Mouse (Mus musculus) thymus, postnatal 4 days (tissue): Measurements from ENCODE around the gene Ankdd1b.

Experiments
- DNase-seq: peaks from one replicate; pipeline ENCODE4 v3.0.0; 2021

Ankdd1b gene

DNA sequence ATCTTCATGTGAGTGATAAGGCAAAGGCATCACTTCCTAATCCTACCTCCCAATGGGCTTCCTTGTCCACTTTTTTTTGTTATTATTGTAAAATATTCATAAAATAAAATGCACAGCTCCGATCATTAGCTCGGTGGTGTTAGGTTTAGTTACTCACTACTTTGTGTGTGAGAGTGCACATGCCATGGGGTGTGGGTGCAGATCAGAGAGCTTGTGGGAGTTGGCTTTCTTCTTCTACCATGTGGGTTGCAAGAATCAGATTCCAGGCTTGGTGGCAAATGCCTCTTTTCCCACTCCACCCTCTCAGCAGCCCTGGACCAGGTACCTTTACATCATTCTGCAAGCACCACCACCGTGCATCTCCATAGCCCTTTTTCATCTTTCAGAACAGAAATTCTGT lies 18.4 kb downstream of the Ankdd1b start:
- no peak for DNase-seq

DNA sequence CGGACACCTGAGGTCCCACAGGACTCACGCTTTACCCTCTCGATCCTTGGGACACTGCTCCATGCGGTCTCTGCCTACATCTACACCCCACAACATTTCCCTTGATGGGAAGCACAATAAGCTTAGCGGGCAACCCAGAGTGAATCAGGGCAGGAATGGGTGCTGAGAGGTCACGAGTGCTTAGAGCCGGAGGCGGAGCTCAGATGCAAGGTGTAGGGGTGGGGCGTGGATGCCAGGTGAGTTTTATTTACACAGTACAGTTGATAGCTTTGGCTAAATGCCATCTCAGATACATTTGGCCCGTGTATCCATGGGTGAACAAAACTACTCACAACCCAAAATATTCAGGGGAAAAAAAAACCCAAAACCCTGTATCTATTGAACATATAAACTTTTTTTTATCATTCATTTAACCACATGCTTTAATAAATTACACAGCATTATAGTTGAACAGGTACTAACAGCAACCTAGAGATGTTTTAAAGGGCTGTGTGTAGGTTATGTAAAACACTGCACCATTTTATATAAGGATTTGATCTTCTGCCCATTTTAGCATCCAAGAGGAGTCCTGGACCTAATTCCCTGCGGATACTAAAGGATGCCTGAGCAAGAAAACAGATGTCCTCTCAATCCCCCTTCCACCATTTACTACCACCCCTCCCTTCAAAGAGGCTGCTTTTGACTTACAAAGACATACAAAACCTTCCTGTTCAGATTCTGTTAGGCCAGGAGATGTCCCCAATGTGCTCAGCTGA lies 19.4 kb downstream of the Ankdd1b start:
- DNase-seq = no peak

DNA sequence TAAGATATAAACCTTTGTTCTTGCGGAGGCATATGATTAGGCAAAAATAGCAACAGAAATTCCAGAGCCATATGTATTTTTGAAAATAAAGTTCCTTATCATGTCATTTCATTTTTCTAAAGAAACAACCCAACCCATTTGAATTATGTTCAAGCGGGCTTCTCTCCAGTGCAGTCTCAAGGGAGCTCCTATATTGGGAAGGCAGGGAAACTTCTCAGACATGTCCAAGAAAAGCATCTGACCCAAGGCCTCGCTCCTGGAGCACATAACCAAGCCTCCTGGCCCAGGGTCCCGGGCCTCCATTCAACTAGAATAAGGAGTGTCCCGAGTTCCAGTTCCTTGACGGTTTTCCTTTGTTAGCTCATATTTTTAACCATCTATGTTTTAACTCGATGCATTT lies 20.1 kb downstream of the Ankdd1b start:
- no peak for DNase-seq

DNA sequence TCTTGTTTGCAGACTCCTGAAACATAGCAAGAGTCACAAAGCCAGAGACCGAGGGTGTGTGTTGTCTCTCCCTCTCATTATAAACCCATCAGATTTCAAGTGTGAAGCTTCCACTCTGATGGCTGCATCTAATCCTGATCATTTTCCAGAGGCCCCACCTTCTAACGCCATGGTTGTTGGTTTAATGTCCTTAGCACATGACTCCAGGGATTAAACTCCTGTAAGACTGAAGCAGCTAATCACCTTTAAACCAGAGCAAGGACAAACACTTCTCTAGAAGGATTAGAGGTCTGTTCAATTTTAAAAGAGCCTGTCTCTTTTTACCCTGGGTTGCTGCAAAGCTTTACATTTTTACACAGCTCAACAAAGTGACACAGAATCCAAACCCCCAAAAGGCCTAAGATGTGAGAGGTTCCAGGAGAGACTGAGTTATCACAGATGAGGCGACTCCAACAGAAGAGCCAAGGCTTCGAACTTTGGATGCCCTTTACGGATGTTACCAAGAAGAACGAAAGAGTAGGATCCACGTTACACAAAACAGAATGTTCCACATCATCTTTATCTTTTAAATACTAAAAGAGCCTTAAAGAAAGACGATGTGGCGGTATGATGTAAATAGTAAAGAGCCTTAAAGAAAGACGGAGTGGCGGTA lies 20.7 kb downstream of the Ankdd1b start:
- DNase-seq = no peak

DNA sequence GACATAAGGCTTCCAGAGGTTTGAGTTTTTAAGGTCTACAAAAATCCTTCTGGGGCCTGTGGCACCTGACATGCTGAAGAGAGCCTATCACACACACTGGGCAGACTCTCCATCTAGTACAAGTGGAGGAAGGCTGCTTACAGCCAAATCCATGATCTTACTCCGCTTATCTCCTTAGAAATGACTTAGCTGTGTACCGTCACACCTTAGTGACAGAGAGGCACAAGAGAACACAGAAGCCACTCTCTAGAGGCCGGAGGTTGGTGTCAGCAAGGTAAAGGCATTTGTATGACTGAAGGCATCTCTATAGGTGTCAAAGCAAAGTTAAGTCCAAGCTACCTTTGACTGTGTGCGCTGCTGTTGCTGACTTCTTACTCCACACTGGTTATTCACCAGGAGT lies 30.6 kb downstream of the Ankdd1b start:
- DNase-seq = no peak

DNA sequence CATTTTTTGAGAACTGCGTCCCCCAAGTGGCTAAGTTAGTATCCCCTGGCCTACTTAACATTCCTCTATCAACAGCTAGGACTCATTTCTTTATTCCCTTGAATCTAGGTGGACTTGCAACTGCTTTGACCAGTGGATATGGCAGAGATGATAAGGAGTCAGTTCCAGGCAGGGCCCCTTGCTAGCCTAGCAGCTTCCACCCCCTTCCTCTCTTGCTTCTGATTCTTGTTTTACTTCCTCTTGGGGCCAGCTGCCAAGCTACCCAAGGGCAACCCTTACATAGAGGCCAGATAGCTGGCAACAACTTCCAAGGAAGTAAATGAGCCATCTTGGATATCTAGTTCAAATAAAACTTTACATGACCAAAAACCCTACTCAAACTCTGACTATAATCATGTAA lies 34.1 kb downstream of the Ankdd1b start:
- DNase-seq = no peak

DNA sequence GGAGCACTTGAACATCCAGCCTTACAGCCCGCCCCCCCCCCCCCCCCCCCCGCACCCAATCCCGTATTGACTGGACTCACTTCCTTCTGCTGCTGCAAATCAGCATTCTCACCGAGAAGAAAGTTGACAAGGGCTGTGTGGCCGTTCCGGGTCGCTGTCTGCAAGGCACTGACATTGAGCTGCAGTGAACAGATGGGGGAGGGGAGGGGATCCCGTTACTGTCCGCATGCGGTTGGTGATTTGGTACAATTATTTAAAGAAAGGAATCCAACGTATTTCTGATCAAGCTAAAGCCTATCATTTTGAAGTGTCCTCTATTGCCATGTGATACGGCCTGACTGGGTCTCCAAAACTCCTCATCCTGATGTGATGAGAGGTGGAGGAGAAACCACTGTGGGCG lies 35.2 kb downstream of the Ankdd1b start:
- DNase-seq = peak; percentile 18

DNA sequence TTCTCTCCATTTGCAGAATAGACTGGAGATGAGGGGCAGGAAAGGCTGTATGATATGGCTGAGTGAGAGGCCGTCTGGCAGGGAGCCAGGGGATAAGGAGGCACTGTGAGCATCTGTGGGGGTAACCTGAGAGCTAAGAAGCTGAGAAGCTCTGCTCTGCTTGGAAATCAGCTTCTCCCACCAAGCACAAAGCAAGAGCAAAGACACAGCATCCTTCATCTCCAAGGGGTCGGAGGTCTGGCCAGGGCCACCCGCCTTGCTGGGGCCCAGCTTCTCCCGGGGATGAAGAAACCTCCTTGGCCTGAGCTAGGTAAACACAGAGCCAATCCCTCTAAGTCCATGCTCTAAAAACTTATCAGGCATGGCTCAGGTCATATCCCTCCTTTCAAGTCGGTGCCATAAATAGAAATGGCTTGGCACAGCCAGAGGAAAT lies 36.1 kb downstream of the Ankdd1b start:
- DNase-seq = no peak

DNA sequence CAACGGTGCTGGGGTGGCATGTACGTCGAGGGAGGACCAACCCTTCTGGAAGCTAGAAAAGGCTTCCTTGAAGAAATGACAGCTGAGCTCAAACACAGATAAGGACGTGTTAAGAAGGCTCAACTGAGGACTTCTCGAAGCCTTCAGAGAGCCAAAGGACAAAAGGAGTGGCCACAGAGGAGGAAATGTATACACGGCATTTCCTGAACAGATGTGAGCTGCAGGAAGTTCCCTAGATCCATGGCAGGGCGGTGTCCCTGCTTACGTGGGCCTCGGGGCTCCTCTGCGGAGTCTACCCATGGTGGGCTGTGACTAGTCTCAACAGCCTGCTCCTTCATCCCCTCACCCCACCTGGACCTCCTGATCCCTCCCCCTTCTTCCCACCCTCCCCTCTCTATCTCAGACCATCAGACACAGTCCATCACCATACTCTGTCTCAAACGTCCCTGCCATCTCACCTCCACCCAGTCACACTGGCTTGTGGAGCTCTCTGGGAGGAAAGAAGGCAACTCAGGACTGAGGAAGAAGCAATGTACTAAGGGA lies 37.3 kb downstream of the Ankdd1b start:
- peak; percentile 27 for DNase-seq

DNA sequence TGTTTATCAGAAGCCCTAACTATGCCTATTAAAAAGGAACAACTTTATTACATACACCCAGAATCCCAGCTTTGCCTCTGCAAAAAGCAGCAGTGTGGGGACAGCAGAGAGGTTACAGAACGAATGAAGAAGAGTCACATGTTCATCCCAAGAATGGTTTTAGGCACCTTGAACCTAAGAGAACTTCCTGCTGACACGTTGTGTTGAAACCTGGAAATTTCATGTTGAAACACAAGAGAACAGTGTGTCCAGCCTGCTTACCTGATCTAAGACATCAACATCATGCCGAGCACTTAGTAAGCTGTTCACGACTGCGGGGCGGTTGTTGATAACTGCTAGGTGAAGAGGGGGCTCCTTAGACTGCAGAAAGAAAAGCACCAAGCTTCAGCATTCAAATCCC lies 38.0 kb downstream of the Ankdd1b start:
- no peak for DNase-seq

DNA sequence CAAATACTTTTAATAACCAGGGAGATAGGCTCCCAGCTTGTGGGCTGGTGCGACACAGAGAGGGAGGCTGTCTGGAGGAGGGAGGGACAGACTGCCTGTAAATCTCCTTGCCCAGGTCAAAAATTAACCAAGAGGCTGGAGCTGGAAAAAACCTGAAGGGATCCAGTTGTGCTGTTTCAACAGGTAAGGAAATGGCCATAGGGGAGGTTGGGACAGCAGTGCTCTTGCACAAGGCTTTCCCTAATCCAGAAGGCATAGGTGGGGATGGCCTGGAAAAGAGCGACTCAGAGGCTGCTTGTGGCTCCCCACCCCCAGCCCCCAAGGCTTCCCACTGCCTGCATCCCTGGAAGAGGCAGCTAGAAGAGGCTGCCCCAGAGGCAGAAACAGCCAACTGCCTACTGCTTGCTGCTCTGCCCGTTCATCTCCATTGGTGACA lies 38.6 kb downstream of the Ankdd1b start:
- no peak for DNase-seq

DNA sequence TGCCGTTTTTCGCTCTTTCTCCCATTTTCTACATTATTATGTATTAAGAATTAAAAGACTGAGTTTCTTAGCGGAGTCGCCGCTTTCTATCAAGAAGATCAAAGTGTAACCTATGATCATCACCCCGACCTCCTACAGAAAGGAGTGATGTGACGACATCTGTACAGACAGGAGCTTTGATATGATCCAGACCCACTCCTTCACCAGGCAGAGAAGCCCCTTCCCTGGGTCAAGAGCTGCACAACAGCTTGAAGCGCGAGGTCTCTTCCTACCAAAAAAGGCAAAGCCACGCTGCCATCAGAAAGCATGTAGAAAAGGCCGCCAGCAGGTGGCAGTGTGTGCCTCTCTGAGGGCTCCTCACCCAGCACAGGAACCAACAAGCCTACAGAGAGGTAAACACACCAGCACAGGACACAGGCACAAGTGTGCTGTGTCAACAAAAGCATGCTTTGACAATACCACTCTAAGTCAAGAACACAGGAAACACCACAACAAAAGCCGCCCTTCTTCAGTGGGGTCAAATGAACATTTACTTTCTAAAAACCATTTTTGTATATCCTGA lies 39.3 kb downstream of the Ankdd1b start:
- peak; percentile 95 for DNase-seq

DNA sequence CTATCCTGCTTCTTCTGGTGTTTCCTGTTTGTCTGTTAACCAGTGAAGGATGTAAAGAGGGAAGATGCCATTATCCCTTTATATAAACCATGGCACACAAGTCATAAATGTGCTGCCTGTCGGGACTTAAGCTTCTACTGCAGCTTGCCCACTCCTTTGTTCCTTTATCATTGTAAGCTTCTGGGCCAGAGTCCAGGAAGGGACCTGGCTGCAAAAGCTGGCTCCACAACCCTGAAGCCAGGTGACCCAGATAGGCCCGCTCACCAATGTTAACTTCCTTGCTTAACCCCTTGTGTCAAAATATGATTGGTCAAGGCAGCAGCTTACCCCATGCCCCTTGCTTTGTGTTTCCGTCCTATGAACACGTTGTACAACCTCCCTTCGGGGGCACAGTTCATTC lies 42.5 kb downstream of the Ankdd1b start:
- DNase-seq = no peak

DNA sequence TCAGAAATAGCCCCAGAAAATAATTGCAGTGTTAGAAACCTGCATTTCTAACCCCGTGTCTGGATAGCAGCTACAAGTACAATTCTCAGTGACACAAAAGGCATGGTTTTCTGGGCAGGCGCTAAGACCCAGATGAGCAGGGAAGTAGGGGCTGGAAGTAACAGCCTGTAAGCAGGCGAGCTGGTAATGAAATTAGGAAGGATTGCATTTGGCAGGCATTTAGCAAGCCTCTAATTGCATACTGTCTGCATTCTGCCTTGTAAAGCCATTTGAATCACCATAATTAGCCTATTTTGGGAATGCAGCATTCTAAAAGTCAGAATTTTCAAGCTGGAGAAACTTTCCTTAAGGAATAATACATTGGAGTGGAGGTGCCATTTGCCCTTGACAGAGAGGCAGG lies 45.0 kb downstream of the Ankdd1b start:
- no peak for DNase-seq

DNA sequence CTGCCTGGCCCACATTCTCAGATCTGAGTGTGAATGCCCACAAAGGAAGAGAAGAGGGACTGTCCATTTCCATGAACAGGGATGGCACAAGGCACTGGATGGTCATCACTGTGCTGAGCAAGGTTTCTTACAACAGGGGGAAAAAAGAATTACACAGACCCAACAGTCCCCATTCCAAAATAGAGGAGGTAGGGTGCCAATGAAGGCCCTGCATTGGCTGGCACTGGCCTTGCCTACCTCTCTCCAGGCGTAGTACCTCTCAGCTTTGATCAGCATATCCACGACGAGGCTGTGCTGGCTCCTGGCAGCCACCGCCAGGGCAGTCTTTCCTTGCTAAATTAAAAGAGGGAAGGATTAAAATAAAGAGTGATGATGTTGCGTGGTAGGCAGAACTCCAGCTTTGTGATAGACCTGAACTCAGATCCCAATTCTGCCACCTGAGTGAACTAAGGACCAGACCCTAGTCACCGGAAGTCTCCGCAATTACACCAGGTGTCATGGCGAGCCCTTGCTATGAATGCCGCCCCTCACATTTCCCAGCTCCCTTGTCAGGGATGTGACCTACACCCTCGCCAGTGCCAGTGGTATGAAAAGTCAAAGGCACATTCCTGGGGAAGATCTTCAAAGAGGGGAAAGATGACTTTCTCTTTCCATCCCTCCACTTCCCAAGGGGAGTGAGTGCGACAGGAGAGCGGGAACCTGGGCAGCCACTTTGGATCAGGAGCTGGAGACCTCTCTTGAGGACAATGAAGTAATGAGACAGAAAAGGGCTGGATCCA lies 46.3 kb downstream of the Ankdd1b start:
- no peak for DNase-seq

DNA sequence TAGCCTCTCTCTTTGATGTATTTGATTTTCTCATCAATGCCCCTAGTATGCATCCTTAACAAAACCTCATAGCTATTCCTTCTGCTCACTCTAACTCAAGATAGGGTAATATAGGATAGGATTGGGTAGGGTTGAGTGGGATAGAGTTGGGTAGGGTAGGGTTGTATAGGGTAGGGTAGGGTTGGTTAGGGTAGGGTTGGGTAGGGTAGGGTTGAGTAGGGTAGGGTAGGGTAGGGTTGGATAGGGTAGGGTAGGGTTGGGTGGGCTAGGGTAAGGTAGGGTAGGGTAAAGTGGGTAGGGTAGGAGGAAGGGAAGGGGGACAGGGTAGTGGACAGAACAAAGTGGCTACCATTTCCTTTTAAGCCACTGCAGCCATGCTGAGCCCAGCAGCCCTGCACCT lies 49.8 kb downstream of the Ankdd1b start:
- DNase-seq = no peak

DNA sequence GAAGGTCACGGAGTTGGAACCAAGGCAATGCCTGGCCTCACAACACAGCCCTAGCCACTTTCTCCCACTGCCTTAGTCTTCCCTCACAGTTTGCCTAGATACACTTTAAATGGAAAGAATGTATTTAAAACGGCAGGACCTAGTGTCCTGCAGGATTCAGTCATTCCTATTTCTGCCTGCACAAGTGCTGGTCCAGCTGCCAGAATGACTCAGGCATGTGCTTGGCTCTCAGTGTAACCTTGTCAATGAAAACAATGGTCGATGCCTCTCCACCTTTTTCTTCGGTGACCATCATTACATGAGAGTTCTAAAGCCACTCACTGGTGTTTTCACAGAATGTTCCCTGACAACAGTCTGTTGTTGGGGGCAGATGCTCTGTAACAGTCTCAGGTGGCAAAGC lies 52.5 kb downstream of the Ankdd1b start:
- DNase-seq = no peak

DNA sequence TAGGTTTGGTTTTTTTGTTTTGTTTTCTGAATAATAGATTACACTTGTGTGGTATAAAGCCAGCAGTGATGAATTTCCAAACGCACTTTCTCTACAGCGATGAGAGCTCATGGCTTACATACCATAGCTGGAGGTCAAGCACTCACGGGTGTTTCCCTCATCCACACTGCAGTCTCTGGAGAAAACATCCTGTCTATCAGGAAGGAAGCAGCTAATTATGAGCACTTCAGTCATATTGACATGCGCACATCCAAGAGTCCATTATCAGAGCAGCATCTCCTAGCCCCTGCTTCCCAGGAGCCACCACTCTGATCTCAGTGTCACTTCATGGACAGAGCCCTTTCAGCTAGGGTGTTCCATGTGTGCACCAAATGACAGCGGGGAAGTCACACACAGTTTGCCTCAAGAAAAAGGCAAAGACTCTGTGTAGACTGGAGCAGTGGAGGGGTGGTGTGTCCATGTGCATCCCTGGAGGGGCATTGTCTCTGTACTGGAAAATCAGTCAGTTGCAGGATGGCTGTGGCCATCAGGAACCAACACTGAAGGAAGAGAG lies 53.7 kb downstream of the Ankdd1b start:
- DNase-seq = no peak

DNA sequence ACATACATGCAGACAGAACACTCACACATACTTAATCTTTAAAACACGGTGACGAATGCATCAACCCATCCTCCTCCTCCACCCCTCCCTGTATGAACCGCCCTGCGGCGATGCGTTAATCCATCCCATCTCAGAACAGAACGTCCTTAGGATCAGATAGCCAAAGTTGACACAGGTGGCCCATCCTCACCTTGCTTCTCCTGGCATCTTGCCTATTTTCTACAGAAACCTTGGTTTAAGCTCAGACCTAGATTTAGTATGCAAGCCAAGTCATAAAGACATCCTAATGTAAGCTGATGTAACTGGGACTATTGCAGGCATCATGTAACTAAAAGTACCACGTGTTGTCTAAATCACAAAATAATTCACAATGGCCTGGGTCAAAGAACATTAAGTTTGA lies 54.6 kb downstream of the Ankdd1b start:
- no peak for DNase-seq

DNA sequence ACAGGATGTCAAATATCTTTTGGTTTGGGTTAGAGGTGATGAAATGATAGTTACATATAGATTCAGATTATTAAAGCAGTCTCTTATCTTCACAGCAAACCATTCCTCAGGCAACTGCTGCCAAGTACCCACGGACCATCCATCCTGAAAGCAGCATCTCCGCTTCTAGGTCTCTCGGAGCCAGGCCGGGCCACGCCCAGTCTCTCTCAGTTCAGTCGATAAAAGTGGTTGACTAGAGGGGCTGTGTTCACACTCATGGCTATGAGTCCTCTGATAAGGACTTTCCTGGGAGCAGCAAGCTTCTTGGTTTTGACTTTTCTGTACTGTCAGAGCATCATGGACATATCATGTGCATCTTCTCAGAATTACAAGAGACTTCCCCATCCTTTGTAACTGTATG lies 56.6 kb downstream of the Ankdd1b start:
- no peak for DNase-seq

DNA sequence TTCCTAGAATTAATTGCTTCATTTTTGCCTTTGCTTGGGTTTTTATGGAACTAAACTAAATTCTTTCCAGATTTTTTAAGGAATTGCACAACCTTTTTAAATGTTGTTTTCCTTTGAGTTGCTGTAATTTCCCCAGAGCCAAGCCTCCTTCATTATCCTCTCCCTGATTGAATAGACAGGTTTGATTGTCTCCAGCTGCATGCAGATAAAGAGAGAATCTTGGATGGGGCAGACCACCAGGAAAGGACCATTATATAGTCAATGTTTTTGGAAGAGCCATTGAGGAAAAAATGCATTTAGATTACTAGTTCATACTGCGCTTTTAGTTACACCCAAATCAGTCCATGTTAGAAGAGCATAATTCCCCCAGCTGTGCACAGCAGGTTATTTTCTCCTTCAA lies 62.2 kb downstream of the Ankdd1b start:
- no peak for DNase-seq

DNA sequence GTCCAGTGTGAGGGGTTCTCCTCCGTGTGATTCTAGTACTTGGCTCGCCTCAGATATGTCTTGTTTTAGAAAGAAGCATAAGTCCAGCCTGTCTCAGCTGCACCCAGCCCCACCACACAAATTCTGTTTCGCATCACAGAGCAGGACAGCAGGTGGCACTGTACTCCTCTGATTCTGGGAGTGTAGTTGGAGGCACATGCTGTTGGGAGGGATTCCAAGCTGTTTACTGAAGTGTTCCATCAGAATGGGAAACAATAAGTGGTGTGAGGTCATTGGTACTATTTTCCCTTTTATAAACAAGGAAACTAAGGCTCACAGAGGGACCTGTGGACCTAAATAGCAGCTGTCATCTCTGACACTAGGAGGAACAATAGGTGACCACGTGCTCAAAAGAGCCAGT lies 64.0 kb downstream of the Ankdd1b start:
- peak; percentile 15 for DNase-seq

DNA sequence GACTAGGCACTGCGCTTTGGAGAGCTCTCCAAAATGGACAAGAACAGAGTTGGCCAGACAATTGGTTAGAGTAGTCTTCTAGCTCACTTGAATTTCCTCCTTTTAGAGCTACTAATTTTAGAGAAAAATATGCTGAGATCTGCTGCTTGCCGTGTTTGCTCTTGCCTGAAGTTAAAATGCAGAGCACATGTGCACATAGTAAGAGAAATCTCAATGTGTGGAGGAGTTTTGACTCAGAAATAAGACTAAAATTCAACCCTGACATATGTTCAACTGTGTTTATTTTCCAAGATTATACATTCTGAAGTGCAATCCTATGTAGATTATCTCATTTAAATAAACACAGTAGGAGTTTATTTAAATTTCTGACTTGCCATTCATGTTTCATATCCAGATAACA lies 65.5 kb downstream of the Ankdd1b start:
- DNase-seq = no peak
